Mouse (Mus musculus) lung, adult 10 weeks (tissue): ENCODE measurements around the gene Pla2g4c. TPM values are rescaled to one million over a fixed set of nuclear protein-coding genes. Genes with fewer than 3 reads are reported as not detected.

ENCODE experiments used
- polyA plus RNA-seq: library from polyadenylated mRNA; stranded (reverse); fragments of 350-450 nt; fragmentation: Illumina TruSeq; extraction: RNeasy Lipid Tissue Mini Kit (QIAGEN cat#74804); gene quantifications from one replicate; pipeline ENCODE4 v1.2.3, GENCODE M21; 2014; ENCODE audit warnings: low read depth, low replicate concordance; ENCODE audit not compliant: insufficient read depth

The Pla2g4c gene
- 0.09 TPM for polyA plus RNA-seq

DNA sequence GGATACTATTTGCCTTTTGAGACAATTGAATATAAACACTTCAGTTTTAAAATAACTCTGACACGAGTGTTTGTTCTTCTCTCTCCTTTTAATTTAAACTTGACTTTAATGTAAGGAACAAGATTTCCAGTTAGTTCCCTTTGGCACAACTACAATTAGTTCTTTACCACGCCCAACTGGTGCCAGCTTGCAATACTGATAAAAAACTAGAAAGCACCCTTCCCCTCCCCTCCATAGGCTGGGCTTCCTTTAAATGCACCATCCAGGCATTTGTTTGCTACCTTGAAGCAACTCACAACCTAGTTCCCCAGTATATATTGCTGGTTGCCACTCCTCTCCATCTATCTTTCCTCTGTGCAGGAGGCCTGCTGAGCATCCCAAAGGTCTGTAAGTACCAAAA, at the start of gene Pla2g4c:
Gene Pla2g4c (plus strand): TSS at position 340 of the 400 bp plus-strand sequence.

GRCm38 (mm10) chr7:13277081-13277480, 47.4 kb upstream of the Pla2g4c start, which contains the start of gene Lig1:
Lig1 (plus strand) TSS chr7:13277283.

GRCm38 (mm10) chr7:13278308-13278891, 46.1 kb upstream of the Pla2g4c start, which contains the start of gene Zswim9:
Zswim9 (minus strand) TSS chr7:13278721.

GRCm38 (mm10) chr7:13397832-13398231, 73.4 kb downstream of the Pla2g4c start, which contains the start of gene Cabp5:
Cabp5 (plus strand) TSS chr7:13398132.

Other genes starting within 250 kb of the Pla2g4c start
- gene Vmn1r85, start 229.5 kb upstream of the Pla2g4c start, polyA plus RNA-seq: not detected
- not detected for gene Vmn1r86, start 204.7 kb upstream of the Pla2g4c start, polyA plus RNA-seq
- not detected for gene Vmn1r87, start 184.5 kb upstream of the Pla2g4c start, polyA plus RNA-seq
- not detected for gene Vmn1r88, start 165.1 kb upstream of the Pla2g4c start, polyA plus RNA-seq
- gene Vmn1r89, start 111.6 kb upstream of the Pla2g4c start, polyA plus RNA-seq: not detected
- gene Lig1, start 47.4 kb upstream of the Pla2g4c start, polyA plus RNA-seq: 6.9 TPM
- gene Zswim9, start 45.9 kb upstream of the Pla2g4c start, polyA plus RNA-seq: 3.1 TPM
- not detected for gene Cabp5, start 73.5 kb downstream of the Pla2g4c start, polyA plus RNA-seq
- gene Bsph1, start 126.2 kb downstream of the Pla2g4c start, polyA plus RNA-seq: not detected
- not detected for gene Bsph2, start 246.4 kb downstream of the Pla2g4c start, polyA plus RNA-seq